Mouse (Mus musculus) CD4-positive naive resting alpha-beta T cell, adult 76 days (primary cell): ENCODE data around the gene Gm17018. TPM values are rescaled to one million over a fixed set of nuclear protein-coding genes. Genes with fewer than 3 reads are reported as not detected.

Experiments
- total RNA-seq: library from RNA; stranded (reverse); gene quantifications from one replicate; pipeline ENCODE4 v1.2.4, GENCODE M21; 2023

The Gm17018 gene
- 14.4 TPM for total RNA-seq

GRCm38 (mm10) chr19:45560153-45560890, at the start of gene Gm17018, which contains the start of gene Poll:
Gene Gm17018 (plus strand): TSS chr19:45560615.
Gene Poll (minus strand): TSS chr19:45560531.

Other genes starting within 250 kb of the Gm17018 start
- 15.8 TPM for gene Btrc, start 196.9 kb upstream of the Gm17018 start, total RNA-seq
- gene Poll, start 84 bp upstream of the Gm17018 start, total RNA-seq = 8.9 TPM
- gene Fbxw4, start 99.7 kb downstream of the Gm17018 start, total RNA-seq = 63.2 TPM
- gene Fgf8, start 182.3 kb downstream of the Gm17018 start, total RNA-seq = not detected
- 49.4 TPM for gene Npm3, start 189.0 kb downstream of the Gm17018 start, total RNA-seq
- 400 TPM for gene Mgea5, start 223.2 kb downstream of the Gm17018 start, total RNA-seq